Mouse (Mus musculus) kidney, adult 2 months (tissue): Measurements from ENCODE around the gene Obp2a.
A peak's percentile ranks its signal among the peaks of the same experiment; 100 is the strongest.

Experiments used
- CTCF ChIP-seq: fragments of 200-500 bp; conservative IDR thresholded peaks from 2 replicates; pipeline ENCODE4 v1.5.1; 2011; ENCODE audit warnings: low read depth, mild to moderate bottlenecking, control low read depth, low read length, moderate library complexity, mixed read lengths; ENCODE audit not compliant: insufficient read depth, insufficient read length
- POLR2A ChIP-seq: fragments of 200-500 bp; IDR thresholded peaks from one replicate; pipeline ENCODE4 v1.6.1; 2011; ENCODE audit warnings: low read depth, low read length, control low read depth

DNA sequence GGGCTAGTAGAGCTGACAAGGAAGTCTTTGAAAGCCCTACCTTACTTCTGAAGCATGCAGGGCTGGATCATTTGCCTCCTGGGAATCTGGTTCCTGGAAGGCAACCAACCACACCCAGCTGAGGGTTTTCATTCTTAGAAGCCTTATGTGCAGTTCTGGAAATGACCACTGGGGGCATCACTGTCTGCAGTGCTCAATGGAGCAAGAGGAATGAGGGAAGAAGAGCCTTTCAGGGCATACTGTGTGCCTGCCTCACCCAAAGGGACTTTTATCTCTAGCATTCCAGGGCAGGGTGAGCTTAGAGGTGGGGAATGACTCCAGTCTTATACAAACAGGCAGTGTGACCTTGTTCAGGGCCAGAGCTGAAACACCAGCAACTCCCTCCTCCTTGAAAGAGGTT lies 5.2 kb upstream of the Obp2a start:
- TF ChIP-seq CTCF (peak; percentile 75), POLR2A (no peak)
